Mouse (Mus musculus): ENCODE measurements at regions not wholly inside any gene's neighbourhood (a gene's known extent, or its start where the extent isn't known, plus 50 kb on each side); places are given as distances from the start of the nearest gene placed in this dataset.

GRCm38 (mm10) chr14:92958138-92958537, 932.3 kb downstream of the Pcdh9 start:
- no peak for DNase-seq (ENCODE audit: low read depth, low spot score)

GRCm38 (mm10) chr14:92955485-92955884, 935.0 kb downstream of the Pcdh9 start:
- DNase-seq (ENCODE audit: low read depth, low spot score): no peak

GRCm38 (mm10) chr14:92907623-92908045, 982.8 kb downstream of the Pcdh9 start:
- no peak for DNase-seq (ENCODE audit: low read depth, low spot score)

GRCm38 (mm10) chr14:92874548-92874947, 1015.9 kb downstream of the Pcdh9 start:
- DNase-seq (ENCODE audit: low read depth, low spot score): no peak

- no peak for DNase-seq (ENCODE audit: low read depth, low spot score)
Measured at GRCm38 (mm10) chr14:92866462-92866861, 1024.0 kb downstream of the Pcdh9 start.

- DNase-seq (ENCODE audit: low read depth, low spot score): peak; percentile 93
Measured at GRCm38 (mm10) chr14:92862942-92863341, 1027.5 kb downstream of the Pcdh9 start.

DNA sequence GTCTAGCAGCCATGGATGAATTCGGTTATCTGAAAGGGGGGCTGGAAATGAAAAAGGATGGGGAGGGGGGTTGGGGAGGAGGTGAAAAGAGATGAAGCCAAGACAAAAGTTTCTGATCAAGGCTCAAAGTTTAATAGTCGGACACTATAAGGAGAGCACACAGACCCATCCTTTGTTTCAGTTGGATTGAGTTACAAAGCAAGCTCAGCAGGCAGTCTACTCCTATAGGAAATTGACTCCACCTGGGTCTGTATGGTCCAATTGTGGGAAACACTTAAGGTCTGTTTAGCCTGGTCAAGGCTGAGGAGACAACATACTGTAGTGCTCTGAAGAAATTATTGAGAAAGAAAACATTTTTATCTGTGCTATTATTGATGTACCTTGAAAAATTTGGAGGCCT, 1029.8 kb downstream of the Pcdh9 start:
- DNase-seq (ENCODE audit: low read depth, low spot score): peak; percentile 74

DNA sequence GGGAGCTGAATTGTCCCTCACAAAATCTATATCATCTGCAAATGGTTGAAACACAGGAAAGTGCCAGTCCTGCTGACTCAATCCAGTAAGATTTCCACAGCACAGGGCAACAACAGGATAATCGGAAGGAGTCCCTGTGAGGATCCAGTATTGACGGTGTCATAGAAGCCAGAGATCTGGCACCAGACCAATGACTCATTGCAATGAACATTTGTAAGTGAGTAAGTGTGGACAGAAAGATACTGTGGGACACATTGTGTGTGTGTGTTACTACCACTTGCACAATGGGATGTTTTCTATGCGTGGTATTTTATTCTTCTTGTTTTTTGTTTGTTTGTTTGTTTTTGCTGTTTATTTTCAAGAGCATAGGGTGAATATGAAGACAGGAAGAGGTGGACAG, 1056.8 kb downstream of the Pcdh9 start:
- DNase-seq (ENCODE audit: low read depth, low spot score): no peak

DNA sequence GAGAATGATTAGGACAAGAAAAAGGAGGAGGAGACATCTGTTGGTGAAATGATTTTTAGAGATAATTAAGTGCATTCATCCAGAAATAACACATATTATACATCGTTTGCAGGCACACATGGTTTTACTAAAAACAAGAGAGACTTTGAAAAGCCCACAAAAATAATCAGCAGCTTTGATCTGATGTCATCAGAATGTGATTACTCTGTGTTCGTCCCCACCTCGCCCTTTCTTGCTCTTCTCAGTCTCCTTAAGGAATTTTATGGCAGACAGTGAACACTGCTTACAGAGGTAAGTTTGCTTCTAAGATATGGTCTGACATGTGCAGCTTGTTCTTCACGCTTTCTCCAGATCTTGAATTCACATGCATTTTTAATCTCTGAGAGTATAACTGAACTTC, 1061.3 kb downstream of the Pcdh9 start:
- DNase-seq (ENCODE audit: low read depth, low spot score): no peak

DNA sequence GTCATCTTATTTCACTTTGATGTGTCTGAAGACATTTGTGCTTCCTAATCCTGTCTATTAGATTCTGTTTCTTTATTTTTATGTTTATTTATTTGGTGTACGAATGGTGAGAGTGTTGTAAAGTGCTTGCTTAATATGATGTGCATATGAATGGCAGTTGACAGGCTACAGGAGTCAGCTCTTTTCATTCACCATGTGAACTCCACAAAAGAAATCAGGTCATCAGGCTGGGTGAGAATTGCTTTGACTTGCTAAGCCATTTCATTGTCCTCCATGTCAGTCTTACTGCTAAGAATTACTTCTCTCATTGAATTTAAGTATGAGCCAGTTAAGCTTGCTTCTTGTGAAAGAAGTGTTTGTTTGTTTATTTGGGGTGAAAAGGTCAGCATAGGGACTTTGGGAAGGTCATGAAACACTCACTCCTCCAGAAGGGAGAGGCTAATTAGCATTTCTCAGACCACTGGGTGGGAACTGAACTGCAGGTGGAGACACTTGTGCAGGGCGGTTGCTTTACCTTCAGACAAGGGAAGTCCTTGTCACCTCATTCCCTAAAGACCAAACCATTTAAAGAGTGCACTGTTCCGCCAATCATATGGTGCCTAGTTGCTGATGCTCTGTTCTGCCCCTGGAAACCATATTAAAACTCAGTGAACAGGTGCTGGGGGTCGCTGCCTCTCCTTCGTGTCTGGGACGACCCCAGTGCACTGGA, 1063.7 kb downstream of the Pcdh9 start:
- peak; percentile 96 for DNase-seq (ENCODE audit: low read depth, low spot score)

GRCm38 (mm10) chr14:92820061-92820460, 1070.4 kb downstream of the Pcdh9 start:
- no peak for DNase-seq (ENCODE audit: low read depth, low spot score)
